Mouse (Mus musculus): Measurements from ENCODE around the gene Slc35d3. TPM values are rescaled to one million over a fixed set of nuclear protein-coding genes. Genes with fewer than 3 reads are reported as not detected.

Gene Slc35d3
- polyA plus RNA-seq, 1 experiment from 2014 or later: 0.39 TPM

GRCm38 (mm10) chr10:19848928-19849770 lies 2.1 kb downstream of the Slc35d3 start:
- Histone ChIP-seq H3K9ac (replicated peaks; ENCODE audit: low read depth) (no peak overlapping the region), H3K27me3 (replicated peaks; ENCODE audit: insufficient read depth, low read length) (peaks cover 39% of the 10 kb centered on the region), H3K4me3 (ENCODE audit: low read depth, low read length) (peak overlapping the region; percentile 46)

GRCm38 (mm10) chr10:19839836-19840235 lies 11.4 kb downstream of the Slc35d3 start:
- H3K4me2 ChIP-seq (replicated peaks; ENCODE audit: low read depth, low read length): no peak overlapping the region
- no peak overlapping the region for H3K9ac ChIP-seq (replicated peaks; ENCODE audit: low read depth)
- no peak overlapping the region for H3K27ac ChIP-seq (ENCODE audit: low read length)
- H3K27me3 ChIP-seq (replicated peaks; ENCODE audit: insufficient read depth, low read length): no peaks in the 10 kb centered on the region
- TF ChIP-seq EP300 (IDR thresholded peaks at IDR 0.05) (no peak), CTCF (IDR thresholded peaks at IDR 0.05) (no peak)
- no peak for DNase-seq (ENCODE audit: low spot score)
- no peaks in the 10 kb centered on the region for H3K36me3 ChIP-seq (ENCODE audit: insufficient read depth, low read length)
- H3K4me1 ChIP-seq (ENCODE audit: insufficient read depth, low read depth, low read length): no peaks in the 10 kb centered on the region
- no peaks in the 10 kb centered on the region for H3K9me3 ChIP-seq (ENCODE audit: low read length)
- WGBS: 78% methylated on average over 5 of the region's 5 CpGs
- H3K4me3 ChIP-seq (ENCODE audit: low read depth, low read length): no peak overlapping the region
- ATAC-seq: no peak

More at GRCm38 (mm10) chr10:19848928-19849770, 2.1 kb downstream of the Slc35d3 start:
- Histone ChIP-seq H3K9me3 (ENCODE audit: low read length) (no peaks in the 10 kb centered on the region), H3K27ac (ENCODE audit: low read length) (no peak overlapping the region), H3K36me3 (ENCODE audit: insufficient read depth, low read length) (no peaks in the 10 kb centered on the region), H3K4me2 (replicated peaks; ENCODE audit: low read depth, low read length) (peak overlapping the region; percentile 89), H3K4me1 (ENCODE audit: insufficient read depth, low read depth, low read length) (peaks cover 18% of the 10 kb centered on the region)
- TF ChIP-seq EP300 (IDR thresholded peaks at IDR 0.05) (no peak), CTCF (IDR thresholded peaks at IDR 0.05) (no peak)
- 7% methylated on average over 44 of the region's 44 CpGs for WGBS
- no peak for ATAC-seq
- DNase-seq (ENCODE audit: low spot score): no peak

- ATAC-seq (no peak), DNase-seq (ENCODE audit: low spot score) (no peak)
- no peaks in the 10 kb centered on the region for H3K27me3 ChIP-seq (replicated peaks; ENCODE audit: insufficient read depth, low read length)
- no peaks in the 10 kb centered on the region for H3K36me3 ChIP-seq (ENCODE audit: insufficient read depth, low read length)
- H3K4me1 ChIP-seq (ENCODE audit: insufficient read depth, low read depth, low read length): no peaks in the 10 kb centered on the region
- WGBS: 81% methylated on average over 8 of the region's 8 CpGs
- no peak overlapping the region for H3K4me3 ChIP-seq (ENCODE audit: low read depth, low read length)
- no peak overlapping the region for H3K4me2 ChIP-seq (replicated peaks; ENCODE audit: low read depth, low read length)
- TF ChIP-seq EP300 (IDR thresholded peaks at IDR 0.05) (no peak), CTCF (IDR thresholded peaks at IDR 0.05) (no peak)
- H3K27ac ChIP-seq (ENCODE audit: low read length): no peak overlapping the region
- no peak overlapping the region for H3K9ac ChIP-seq (replicated peaks; ENCODE audit: low read depth)
- H3K9me3 ChIP-seq (ENCODE audit: low read length): no peaks in the 10 kb centered on the region
Measured at GRCm38 (mm10) chr10:19835887-19836710, 15.2 kb downstream of the Slc35d3 start.

- 96% methylated on average over 6 of the region's 6 CpGs for WGBS
- ATAC-seq (no peak), DNase-seq (ENCODE audit: low spot score) (no peak)
- Histone ChIP-seq H3K27ac (ENCODE audit: low read length) (no peak overlapping the region), H3K36me3 (ENCODE audit: insufficient read depth, low read length) (no peaks in the 10 kb centered on the region), H3K4me3 (ENCODE audit: low read depth, low read length) (no peak overlapping the region), H3K9ac (replicated peaks; ENCODE audit: low read depth) (no peak overlapping the region), H3K4me2 (replicated peaks; ENCODE audit: low read depth, low read length) (no peak overlapping the region), H3K9me3 (ENCODE audit: low read length) (no peaks in the 10 kb centered on the region), H3K4me1 (ENCODE audit: insufficient read depth, low read depth, low read length) (no peaks in the 10 kb centered on the region), H3K27me3 (replicated peaks; ENCODE audit: insufficient read depth, low read length) (no peaks in the 10 kb centered on the region)
- TF ChIP-seq CTCF (IDR thresholded peaks at IDR 0.05): no peak
- no peak for TF ChIP-seq EP300 (IDR thresholded peaks at IDR 0.05)
Measured at GRCm38 (mm10) chr10:19834222-19834621, 17.0 kb downstream of the Slc35d3 start.

GRCm38 (mm10) chr10:19831072-19831849 lies 20.0 kb downstream of the Slc35d3 start:
- TF ChIP-seq EP300 (IDR thresholded peaks at IDR 0.05): no peak
- 75% methylated on average over 5 of the region's 5 CpGs for WGBS
- DNase-seq (ENCODE audit: low spot score) (no peak), ATAC-seq (no peak)
- Histone ChIP-seq H3K27ac (ENCODE audit: low read length) (no peak overlapping the region), H3K36me3 (ENCODE audit: insufficient read depth, low read length) (no peaks in the 10 kb centered on the region), H3K4me2 (replicated peaks; ENCODE audit: low read depth, low read length) (no peak overlapping the region), H3K4me3 (ENCODE audit: low read depth, low read length) (no peak overlapping the region), H3K27me3 (replicated peaks; ENCODE audit: insufficient read depth, low read length) (no peaks in the 10 kb centered on the region), H3K4me1 (ENCODE audit: insufficient read depth, low read depth, low read length) (no peaks in the 10 kb centered on the region), H3K9ac (replicated peaks; ENCODE audit: low read depth) (no peak overlapping the region), H3K9me3 (ENCODE audit: low read length) (no peaks in the 10 kb centered on the region)

GRCm38 (mm10) chr10:19820986-19821385 lies 30.3 kb downstream of the Slc35d3 start:
- no peak for TF ChIP-seq EP300 (IDR thresholded peaks at IDR 0.05)
- TF ChIP-seq CTCF (IDR thresholded peaks at IDR 0.05): no peak
- no peak overlapping the region for H3K27ac ChIP-seq (ENCODE audit: low read length)
- no peak for DNase-seq (ENCODE audit: low spot score)
- H3K9ac ChIP-seq (replicated peaks; ENCODE audit: low read depth): no peak overlapping the region
- H3K36me3 ChIP-seq (ENCODE audit: insufficient read depth, low read length): no peaks in the 10 kb centered on the region
- H3K4me1 ChIP-seq (ENCODE audit: insufficient read depth, low read depth, low read length): no peaks in the 10 kb centered on the region
- ATAC-seq: no peak
- H3K9me3 ChIP-seq (ENCODE audit: low read length): no peaks in the 10 kb centered on the region
- no peak overlapping the region for H3K4me2 ChIP-seq (replicated peaks; ENCODE audit: low read depth, low read length)
- WGBS: 22% methylated on average over 3 of the region's 3 CpGs
- no peak overlapping the region for H3K4me3 ChIP-seq (ENCODE audit: low read depth, low read length)
- H3K27me3 ChIP-seq (replicated peaks; ENCODE audit: insufficient read depth, low read length): no peaks in the 10 kb centered on the region
